Mouse (Mus musculus): ENCODE measurements around the gene Klhl9.

GRCm38 (mm10) chr4:88692537-88692936 lies 29.7 kb downstream of the Klhl9 start:
- no peak for TF ChIP-seq CTCF (IDR thresholded peaks at IDR 0.05; ENCODE audit: control insufficient read depth, insufficient read depth, insufficient replicate concordance, low read depth, low read length)
- no peak for TF ChIP-seq POLR2A (IDR thresholded peaks at IDR 0.05; ENCODE audit: control insufficient read depth, low read depth, low read length)

Measured in testis, adult 2 months (tissue).